Mouse (Mus musculus) adrenal gland, adult 8-10 months (tissue): Measurements from ENCODE around the gene Dnmt1. TPM values are rescaled to one million over a fixed set of nuclear protein-coding genes. Genes with fewer than 3 reads are reported as not detected.

ENCODE experiments used
- DNase-seq: peaks from one replicate; pipeline ENCODE4 v3.0.0; 2022
- total RNA-seq, 4 experiments: library from RNA; stranded (reverse); gene quantifications; 2 replicates each; pipeline ENCODE4 v1.2.4; 2022

Gene Dnmt1
- total RNA-seq, 4 experiments from 2014 or later, result 39.6 to 63.8 (median 47.8) TPM

DNA sequence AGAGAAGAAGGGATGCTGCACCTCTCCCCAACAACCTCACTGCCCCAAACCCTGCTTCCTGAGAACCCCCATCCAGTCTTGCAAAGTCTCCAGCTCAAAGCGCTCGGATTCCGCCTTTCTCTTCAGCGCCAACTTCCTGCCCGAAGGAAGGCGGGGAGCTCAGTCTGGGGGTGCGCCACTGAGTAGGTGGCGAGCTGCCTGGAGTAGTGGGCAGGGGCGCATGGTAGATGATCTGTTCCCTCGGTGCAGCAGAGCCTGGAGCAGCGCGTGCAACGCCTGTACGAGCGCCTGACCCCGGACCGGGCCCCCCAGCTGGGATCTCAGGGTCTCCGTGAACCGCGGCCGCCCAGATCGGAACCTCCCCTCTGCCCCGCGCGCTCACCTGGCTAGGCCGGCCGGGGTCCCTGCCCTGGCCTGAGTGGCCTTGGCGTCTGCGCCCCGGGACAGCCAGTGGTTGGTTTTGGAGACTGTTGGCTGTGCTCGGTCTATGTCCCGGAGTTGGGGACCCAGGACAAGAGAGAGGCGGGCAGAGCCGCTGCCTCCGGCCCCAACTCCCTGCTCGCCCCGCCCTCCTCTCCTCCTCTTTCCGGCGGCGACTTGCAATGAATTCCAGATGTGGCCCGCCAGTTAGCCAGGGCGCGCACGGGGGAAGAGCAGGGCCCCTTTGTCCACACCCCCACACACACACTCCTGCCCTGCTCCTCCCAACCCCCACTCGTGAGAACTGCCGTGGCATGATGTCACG is 16.7 kb upstream of the Dnmt1 start, which contains the start of gene S1pr2:
Gene S1pr2 (minus strand): TSS at position 566 of the 745 bp plus-strand sequence.
- DNase-seq, result peak; percentile 78

DNA sequence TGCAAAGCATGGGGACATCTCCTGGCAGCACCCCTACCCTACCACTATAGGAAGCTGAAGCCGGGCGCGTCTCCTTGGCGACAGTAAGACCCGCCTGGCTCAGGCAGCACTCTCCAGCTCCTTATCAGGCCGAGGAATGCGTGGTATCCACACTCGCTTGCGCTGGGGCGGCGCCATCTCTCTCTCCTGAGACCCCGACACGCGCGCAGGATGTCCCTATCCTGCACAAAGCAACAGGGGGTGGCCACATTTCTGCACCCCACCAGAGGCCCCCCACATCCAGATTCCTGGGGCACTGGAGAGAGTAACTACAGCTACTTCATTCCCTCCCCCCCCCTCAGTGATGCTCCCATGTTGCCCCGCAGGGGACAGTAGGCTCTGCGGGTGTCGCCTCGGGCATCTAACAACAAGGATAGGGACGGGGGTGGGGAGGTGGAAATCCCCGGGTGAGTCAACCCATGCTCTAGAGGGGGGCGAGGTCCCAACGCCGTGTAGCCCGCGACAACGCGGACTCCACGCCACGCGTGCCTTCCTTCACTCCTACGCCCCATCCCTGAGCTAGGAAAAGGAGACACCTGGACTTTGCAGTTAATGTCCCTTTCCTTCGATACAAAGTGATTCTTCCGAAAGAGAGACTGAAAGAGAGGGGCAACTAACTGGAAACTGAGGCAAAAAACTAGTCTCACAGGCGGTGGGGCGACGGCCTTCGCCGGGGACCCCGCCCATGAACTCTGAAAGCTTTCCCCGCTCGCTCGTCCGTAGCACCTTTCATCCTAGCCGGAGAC is 15.9 kb upstream of the Dnmt1 start:
- no peak for DNase-seq

DNA sequence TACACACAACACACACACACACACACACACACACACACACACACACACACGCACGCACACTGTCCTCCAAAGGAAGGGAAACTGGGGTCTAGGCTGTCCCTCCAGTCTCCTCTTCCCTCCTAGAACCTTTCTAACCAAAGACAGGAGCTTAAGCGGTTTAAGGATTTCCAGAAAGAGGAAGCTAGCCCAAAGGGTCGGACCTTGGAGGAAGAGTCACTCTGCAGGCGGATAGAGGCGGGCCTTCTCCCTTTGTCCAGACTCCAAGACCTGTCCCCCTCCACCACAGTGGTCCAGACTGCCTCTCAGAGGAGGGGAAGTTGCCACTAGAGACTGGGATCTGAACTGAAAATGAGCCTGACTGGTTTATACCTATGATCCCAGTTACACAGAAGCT is 14.0 kb upstream of the Dnmt1 start:
- DNase-seq, result no peak

DNA sequence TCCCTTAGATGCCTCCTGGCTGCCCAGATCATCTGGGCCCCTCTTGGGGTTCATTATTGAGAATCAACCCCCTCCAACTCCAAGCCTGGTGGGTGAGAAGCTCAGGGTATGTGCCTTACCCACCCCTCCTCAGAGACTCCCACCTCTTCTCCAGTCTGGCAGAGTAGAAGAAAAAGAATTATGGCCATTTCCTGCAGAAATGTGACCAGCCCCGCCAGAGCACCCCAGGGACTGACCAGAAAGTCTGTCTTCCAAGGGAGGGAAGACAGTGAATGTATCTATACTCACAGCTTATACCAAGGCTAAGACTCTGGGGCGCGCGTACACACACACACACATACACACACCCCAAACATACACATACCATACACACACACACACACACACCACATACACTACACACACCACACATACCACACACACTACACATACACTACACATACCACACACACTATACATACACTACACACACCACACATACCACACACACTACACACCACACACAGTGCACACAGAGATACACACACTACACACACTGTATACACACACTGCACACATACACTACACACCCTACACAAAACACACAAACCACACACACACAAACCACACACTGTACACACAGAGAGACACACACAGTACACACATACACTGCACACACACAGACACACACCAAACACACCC is 13.5 kb upstream of the Dnmt1 start:
- DNase-seq, result no peak

DNA sequence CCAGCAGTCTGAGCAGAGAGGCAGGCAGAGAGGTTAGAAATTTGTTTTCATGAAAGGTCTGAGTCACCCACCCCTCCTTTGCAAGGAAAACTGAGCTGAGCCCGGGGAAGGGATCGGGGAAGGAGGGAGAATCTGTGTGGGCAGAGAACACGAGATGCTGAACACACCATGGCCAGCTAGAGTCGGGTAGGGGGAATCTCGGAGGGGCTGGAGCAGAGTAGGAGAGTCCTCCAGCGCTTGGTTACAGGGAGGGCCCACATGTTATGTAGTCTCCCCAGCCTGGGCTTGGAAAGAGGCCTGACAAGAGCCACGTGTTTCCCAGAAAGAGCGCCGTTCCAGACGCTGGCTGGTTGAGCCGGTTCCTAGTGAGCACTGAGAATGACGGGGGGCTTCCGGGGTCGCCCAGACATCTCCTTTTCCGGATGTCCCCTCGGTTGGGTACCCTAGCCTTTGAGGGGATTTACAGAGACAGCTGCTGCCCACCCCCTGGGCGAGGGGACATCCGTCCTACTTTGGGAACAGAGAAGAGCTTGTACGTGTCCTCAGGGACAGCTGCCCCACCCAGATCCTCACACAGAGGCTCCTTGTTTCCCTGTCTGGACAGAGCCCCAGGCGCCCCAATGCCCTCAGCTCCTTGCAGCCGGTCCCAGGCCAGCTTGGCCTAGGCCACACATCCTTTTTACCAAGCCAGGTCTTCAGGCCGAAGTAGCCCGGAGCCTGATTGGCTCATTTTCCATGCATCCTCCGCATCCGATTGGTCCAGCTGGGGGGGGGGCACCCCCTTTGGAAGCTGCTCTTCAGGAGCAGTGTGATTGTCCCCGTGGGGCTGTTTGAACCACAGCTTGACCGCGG is 12.7 kb upstream of the Dnmt1 start:
- no peak for DNase-seq

DNA sequence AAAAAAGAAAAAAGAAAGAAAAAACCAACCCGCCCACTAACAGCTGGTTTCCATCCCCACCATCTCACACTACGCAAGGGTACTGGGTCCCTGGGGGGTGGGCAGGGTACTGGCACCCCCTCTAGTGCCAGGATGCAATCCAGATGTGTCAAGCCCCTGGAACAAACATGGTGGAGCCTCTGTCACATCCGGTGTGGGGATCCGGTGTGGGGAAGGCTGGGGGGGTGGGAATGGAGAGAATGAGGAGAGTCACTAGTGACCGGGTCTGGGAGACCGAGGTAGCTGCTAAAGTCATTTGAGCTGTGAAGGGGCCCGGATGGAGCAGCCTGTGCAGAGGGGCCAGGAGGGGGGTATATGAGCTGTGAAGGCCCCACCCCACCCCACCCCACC is 12.1 kb upstream of the Dnmt1 start:
- DNase-seq, result no peak

DNA sequence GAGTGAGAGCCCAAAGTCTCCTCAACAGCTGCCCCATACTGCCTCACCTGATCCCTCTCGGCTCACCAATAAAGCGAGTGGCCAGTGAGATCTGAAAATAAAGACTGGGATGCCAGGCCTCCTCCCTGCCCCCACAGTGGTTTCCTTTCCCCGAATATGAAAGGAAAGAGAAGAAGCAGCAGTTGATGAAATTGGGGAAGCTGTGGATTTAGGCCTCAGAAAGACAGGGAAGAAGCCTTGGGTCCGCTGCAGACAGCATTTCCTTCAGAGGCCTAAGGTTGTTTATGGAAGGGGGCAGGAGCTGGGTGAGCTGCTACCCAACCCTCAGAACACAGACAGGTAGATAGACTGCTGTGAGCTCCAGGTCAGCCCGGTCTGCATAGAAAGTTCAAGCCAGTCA is 7.1 kb upstream of the Dnmt1 start:
- DNase-seq, result no peak

DNA sequence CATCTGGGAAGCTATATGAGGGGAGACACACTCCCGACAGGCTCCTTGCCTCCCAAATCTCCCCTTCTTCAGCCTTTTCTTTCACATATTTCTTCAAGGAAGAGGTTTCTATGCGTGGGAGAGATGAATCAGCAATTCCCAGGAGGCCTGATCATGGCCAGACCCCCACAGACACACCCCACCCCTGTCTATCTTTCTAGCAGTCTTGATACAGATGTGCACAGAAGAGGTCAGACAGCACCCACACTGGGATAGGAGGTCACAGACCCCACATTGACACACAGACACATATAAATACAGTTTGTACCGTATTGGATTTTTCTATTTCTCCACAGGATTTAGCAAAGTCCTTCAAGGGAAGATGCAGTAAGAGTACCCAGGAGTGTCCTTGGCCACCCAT is 6.3 kb upstream of the Dnmt1 start:
- no peak for DNase-seq

DNA sequence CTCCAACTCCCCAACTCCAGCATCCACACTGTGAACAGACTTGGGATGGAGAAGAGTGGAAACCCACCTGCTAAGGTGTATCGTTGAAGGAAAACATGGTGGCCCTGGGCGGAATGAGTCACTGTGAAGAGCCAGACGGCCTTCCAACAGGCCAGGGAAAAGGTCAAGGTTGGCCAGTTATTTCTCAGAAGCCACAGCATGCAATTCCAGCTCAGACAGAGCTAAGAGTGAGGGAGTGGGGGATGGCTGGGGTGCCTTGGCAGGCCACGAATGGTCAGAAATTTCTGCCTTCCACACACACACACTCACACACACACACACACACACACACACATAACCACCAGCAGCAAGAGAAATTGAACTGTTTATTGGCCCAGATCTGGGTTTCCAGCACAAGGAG is 5.9 kb upstream of the Dnmt1 start:
- DNase-seq, result peak; percentile 80

DNA sequence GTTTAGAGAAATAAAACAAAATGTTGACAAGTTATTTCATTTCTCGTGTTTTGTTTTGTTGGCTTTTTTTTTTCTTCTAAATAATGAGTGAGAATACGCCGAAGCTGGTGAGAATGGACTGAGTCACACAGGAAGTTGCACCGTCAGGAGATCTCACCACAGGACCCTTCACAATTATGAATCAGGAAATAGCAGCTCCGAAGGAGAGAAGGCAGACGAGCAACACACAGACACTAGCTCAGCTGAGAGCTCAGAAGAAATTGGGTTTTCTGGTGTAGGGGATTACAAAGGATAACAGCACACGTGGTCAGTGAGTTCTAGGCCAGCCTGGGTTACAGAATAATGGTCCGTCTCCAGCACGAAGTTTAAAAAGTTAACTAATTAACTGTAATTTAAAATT is 1.9 kb upstream of the Dnmt1 start:
- DNase-seq, result no peak

DNA sequence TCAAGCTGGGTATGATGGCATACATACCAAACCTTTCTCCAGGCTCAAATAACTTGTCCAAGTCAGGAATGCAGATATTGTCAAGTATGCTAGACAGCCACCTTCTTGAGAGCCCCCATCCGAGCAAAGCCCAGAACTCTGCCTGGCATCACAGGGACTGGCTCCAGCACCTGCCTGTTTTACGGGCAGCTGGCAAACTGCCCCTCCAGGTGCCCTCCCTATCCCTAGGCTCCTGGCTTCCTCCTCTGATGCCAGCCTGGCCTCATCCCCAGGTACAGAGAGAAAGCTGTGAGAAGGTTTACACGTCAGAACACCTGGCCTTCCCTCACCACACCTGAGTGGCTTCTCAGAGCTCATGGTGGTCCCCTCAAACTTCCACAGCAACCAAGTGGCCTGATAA is 2.7 kb downstream of the Dnmt1 start:
- DNase-seq, result no peak

DNA sequence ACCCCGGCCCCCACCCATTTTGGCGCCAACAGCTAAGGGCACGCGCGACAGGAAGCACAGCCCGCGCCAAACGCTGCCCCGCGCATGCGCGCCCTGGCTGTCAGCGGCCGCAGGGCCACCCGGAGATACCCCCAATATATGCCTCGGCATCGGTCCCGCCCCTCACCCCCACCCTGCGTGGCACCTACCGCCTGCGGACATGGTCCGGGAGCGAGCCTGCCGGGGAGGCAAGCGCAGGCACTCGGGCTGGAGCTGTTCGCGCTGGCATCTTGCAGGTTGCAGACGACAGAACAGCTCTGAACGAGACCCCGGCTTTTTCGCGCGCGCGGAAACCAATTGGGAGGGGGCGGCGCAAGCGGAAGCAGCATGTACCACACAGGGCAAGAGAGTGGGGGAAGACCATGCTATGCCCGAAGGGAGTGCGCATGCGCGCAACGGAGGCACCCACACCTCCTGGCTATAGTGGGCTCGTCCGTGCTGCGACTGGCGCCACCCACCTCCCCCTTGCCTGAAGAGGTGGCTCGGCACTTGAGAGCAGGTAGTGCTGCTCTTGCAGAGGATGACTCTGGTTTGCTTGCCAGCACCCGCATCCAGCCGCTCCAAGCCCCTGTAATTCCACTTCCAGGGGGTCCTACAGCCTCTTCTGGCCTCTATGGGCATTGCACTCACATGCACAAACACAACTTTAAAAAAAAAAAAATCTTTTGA is 7.0 kb downstream of the Dnmt1 start:
- DNase-seq, result peak; percentile 94

DNA sequence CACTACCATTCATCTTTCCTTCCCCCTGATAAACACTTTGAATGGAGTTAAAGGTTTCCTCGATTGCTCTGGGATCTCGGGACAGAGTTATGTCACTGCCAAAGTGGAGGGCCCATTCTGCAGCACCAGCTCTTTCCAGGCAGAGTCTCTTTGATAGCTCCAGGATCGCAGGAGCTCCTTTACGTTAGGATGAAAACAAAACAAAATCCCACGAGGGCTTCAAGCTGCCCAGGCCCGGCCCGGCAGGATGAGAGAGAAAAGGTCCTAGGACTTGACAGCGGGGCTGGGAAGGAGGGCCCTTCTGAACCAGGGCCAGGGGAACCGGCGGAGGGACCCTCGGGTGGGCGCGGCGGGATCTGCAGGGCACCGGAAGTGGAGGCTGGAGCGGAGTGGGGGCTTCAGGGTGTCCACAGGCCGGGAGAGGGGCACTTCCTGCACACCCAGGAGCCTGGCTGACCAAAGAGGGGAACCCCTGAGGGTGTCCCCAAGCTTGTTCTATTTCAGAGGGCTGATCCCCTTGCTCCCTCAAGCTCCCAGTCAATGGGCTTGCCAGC is 7.6 kb downstream of the Dnmt1 start:
- DNase-seq, result no peak

DNA sequence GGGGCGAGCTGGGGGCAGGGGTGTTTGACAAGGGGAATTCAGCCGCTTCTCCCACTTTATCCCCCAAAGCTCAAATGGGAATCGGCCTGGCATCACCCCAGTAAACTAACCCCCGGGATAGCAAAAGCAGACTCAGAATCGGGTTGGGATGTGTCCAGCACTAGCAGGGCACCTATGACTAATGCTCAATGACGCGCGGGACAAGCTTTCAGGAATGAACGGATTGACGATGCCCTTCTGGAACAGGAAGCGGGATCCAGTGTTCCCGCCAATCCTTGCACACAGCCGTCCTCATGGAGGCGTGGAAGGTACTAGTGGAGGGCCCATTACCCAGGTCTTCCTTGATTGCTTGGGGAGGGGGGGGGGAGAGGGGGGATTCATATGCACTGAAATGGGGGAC is 8.2 kb downstream of the Dnmt1 start:
- DNase-seq, result peak; percentile 80

DNA sequence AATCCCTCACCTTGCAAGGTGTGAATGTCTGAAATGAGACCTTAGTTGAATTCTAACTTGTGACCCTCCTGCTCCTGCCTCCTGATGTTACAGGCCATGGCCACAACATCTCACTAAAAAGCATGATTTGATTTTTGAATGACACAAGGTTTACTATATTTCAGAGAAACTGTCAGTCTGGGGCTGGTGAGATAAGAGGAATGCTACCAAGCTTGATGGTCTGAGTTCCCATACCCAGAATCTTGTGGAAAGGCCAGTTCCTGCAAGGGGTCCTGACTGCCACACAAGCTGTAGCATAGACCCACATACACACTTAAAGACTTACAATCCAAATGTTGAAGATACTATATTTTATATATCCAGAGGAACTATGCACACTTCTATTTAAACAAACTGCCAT is 9.3 kb downstream of the Dnmt1 start:
- no peak for DNase-seq

DNA sequence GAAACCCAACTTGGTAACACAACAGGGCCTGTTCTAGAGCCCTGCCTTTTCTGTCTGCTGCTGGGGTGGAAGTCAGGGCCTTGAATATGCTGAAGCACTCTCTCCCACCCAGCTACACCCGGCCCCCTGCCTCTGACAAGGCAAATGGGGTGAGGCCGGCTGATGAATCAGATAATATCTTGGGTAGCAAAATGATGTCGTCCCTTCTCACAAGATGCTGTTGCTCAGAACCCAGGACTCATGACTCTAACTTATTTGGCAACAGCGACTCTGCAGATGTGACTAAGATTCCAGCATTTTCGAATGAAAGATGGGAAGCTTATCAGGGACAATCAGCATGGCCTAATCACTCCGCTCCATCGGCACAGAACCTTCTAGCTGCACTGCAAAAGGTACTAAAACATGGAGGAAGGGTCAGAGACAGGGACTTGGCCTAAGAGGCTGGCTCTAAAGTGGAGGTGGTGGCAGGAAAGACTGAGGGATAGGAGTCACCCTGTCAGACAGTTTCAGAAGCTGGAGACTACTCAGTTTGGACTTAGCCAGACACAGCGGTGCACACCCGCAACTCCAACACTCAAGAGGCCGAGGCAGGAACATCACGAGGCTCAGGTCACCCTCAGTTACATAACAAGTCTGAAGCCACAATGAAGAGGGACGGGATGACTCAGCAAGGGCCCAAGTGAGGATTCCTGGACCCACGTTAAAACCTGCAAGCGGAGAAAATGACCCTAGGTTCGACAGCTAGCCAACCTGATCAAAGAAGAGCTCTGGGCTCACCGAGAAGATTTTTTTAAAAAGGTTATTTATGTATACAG is 13.4 kb downstream of the Dnmt1 start:
- no peak for DNase-seq

DNA sequence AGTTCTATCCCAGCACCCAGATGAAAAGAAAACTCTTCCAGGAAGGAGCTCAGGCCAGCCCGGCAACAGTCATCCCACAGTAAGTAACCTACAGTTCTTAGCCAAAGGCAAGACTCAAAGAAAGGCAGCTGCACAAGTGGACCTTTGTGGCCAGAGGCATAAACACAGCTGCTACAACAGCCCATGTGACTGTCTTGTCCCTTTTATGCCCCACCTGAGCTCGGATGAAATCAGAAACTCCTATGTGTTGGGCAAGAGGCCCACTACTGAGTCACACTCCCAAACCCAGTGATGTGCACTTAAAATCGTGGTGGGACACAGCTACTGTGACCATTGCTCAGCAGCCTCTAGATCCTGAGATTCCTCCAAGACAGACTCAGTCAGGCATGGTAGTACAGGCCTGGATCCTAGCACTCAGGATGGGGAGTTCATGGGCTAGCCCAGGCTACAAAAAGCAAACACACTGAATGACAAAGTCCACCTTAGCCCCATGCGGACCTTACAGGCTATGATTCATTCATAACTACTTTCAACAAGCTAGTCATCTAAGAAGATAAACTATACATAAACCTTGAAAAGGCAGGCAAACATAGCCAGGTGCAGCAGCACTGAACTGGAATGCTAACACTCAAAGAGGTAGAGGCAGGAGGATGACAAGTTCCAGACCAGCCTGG is 14.9 kb downstream of the Dnmt1 start:
- no peak for DNase-seq

DNA sequence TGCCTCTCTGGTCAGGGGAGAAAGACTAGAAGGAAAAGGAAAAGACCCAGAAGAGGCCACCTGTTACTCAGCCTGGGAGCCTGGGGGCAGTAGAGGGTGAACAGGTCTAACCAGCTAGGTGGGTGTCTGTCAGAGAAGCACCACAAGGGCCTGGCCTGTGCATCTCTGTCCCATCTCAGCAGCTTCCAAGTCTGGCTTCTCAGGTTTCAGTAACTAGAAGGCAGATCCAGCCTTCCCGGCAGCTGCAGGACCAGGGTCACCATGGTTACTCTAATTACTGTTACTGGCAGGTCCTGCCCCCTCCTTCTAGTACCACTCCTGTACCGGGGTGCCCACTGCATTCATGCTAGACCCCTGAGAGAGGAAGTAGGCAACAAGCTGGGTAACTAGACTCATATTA is 15.8 kb downstream of the Dnmt1 start:
- DNase-seq, result no peak

DNA sequence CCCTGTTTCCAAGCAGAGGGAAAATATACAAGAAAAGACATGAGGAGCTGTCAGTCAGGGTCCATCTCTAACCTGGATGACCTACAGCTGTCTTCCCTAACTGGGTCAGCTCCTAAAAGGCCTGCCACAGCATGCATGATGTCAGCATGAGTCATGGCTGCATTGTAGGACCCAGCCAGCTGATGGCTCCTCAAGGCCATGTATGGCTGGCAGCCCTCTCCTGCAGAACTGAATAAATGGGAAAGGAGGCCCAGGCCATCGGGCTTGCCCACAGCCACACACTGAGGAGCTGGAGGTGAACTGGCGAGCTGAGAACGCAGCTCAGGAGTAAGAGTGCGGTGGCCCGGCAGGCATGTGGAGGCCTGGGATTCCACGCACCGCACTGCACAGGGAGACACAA is 16.3 kb downstream of the Dnmt1 start:
- peak; percentile 85 for DNase-seq

DNA sequence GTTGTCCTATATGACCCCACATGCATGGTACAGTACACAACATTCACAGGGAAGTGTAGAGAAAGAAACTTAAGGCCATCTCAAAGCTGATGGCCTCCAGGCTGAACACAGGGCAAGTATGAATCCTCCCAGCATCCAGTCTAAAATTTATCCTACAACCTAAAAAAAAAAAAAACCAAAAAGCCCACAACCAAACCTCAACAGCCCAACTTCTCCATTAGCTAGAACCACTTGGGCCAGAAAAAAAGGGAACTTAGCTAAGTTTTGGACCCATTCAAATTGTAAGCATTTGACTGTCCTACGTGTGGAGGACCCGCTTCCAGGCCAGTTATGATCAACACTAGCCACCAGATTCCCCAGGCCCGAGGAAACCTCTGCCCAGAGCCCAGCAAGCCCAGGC is 36.4 kb downstream of the Dnmt1 start:
- DNase-seq, result no peak
